Mouse (Mus musculus) spleen, adult 12 weeks (tissue): ENCODE measurements around the gene Gm20532.

Experiments used
- DNase-seq: peaks from one replicate; pipeline ENCODE4 v3.0.0; 2022; ENCODE audit warnings: low spot score

Gene Gm20532

GRCm38 (mm10) chr2:26586294-26587043 is at the start of gene Gm20532:
TSS of gene Gm20532 (plus strand) at chr2:26586639.
- no peak for DNase-seq

- DNase-seq = no peak
Measured at GRCm38 (mm10) chr2:26539516-26539915, 46.9 kb upstream of the Gm20532 start.

GRCm38 (mm10) chr2:26540721-26541120 is 45.7 kb upstream of the Gm20532 start:
- no peak for DNase-seq

GRCm38 (mm10) chr2:26541258-26541910 is 45.1 kb upstream of the Gm20532 start:
- no peak for DNase-seq

GRCm38 (mm10) chr2:26543155-26543554 is 43.3 kb upstream of the Gm20532 start:
- no peak for DNase-seq

- DNase-seq = no peak
Measured at GRCm38 (mm10) chr2:26543768-26544167, 42.7 kb upstream of the Gm20532 start.

GRCm38 (mm10) chr2:26544265-26544664 is 42.2 kb upstream of the Gm20532 start:
- no peak for DNase-seq

GRCm38 (mm10) chr2:26547481-26547880 is 39.0 kb upstream of the Gm20532 start:
- no peak for DNase-seq

- no peak for DNase-seq
Measured at GRCm38 (mm10) chr2:26549801-26550200, 36.6 kb upstream of the Gm20532 start.

GRCm38 (mm10) chr2:26550205-26550604 is 36.2 kb upstream of the Gm20532 start:
- no peak for DNase-seq

GRCm38 (mm10) chr2:26550777-26551176 is 35.7 kb upstream of the Gm20532 start:
- no peak for DNase-seq

GRCm38 (mm10) chr2:26551446-26551845 is 35.0 kb upstream of the Gm20532 start:
- DNase-seq = no peak

GRCm38 (mm10) chr2:26552066-26552465 is 34.4 kb upstream of the Gm20532 start:
- DNase-seq = no peak

- no peak for DNase-seq
Measured at GRCm38 (mm10) chr2:26553904-26554303, 32.5 kb upstream of the Gm20532 start.

- no peak for DNase-seq
Measured at GRCm38 (mm10) chr2:26555076-26555475, 31.4 kb upstream of the Gm20532 start.

- no peak for DNase-seq
Measured at GRCm38 (mm10) chr2:26556535-26556993, 29.9 kb upstream of the Gm20532 start.

GRCm38 (mm10) chr2:26560506-26560905 is 25.9 kb upstream of the Gm20532 start:
- DNase-seq = no peak

GRCm38 (mm10) chr2:26561351-26562016 is 25.0 kb upstream of the Gm20532 start:
- no peak for DNase-seq

- DNase-seq = peak; percentile 43
Measured at GRCm38 (mm10) chr2:26566221-26566620, 20.2 kb upstream of the Gm20532 start.

- DNase-seq = no peak
Measured at GRCm38 (mm10) chr2:26570034-26570433, 16.4 kb upstream of the Gm20532 start.

GRCm38 (mm10) chr2:26571400-26571799 is 15.0 kb upstream of the Gm20532 start:
- no peak for DNase-seq

GRCm38 (mm10) chr2:26571826-26572225 is 14.6 kb upstream of the Gm20532 start:
- DNase-seq = no peak

GRCm38 (mm10) chr2:26573396-26573795 is 13.0 kb upstream of the Gm20532 start:
- no peak for DNase-seq
